Mouse (Mus musculus): ENCODE data around the gene Rbfox2. TPM values are rescaled to one million over a fixed set of nuclear protein-coding genes. Genes with fewer than 3 reads are reported as not detected.
A peak's percentile ranks its signal among the peaks of the same experiment; 100 is the strongest.

The Rbfox2 gene
- total RNA-seq, 2 experiments from 2014 or later = 219 to 240 TPM

GRCm38 (mm10) chr15:77331444-77331843, 24.6 kb upstream of the Rbfox2 start:
- DNase-seq = no peak

GRCm38 (mm10) chr15:77329681-77330180, 22.9 kb upstream of the Rbfox2 start:
- DNase-seq = no peak

- no peak for DNase-seq
Measured at GRCm38 (mm10) chr15:77326361-77326760, 19.6 kb upstream of the Rbfox2 start.

- no peak for DNase-seq
Measured at GRCm38 (mm10) chr15:77324426-77324825, 17.6 kb upstream of the Rbfox2 start.

- DNase-seq = no peak
Measured at GRCm38 (mm10) chr15:77323226-77323625, 16.4 kb upstream of the Rbfox2 start.

- no peak for DNase-seq
Measured at GRCm38 (mm10) chr15:77313701-77314100, 6.9 kb upstream of the Rbfox2 start.

GRCm38 (mm10) chr15:77312796-77313195, 6.0 kb upstream of the Rbfox2 start:
- DNase-seq = no peak

- DNase-seq = no peak
Measured at GRCm38 (mm10) chr15:77307767-77308495, 1.1 kb upstream of the Rbfox2 start.

GRCm38 (mm10) chr15:77305852-77306546, 805 bp downstream of the Rbfox2 start:
- DNase-seq = peak; percentile 35

- no peak for DNase-seq
Measured at GRCm38 (mm10) chr15:77304960-77305359, 1.8 kb downstream of the Rbfox2 start.

- no peak for DNase-seq
Measured at GRCm38 (mm10) chr15:77301122-77301521, 5.7 kb downstream of the Rbfox2 start.

GRCm38 (mm10) chr15:77298564-77298963, 8.2 kb downstream of the Rbfox2 start:
- DNase-seq = no peak

GRCm38 (mm10) chr15:77296635-77297034, 10.2 kb downstream of the Rbfox2 start:
- no peak for DNase-seq

- DNase-seq = no peak
Measured at GRCm38 (mm10) chr15:77293493-77293892, 13.3 kb downstream of the Rbfox2 start.

GRCm38 (mm10) chr15:77292381-77292780, 14.4 kb downstream of the Rbfox2 start:
- no peak for DNase-seq

GRCm38 (mm10) chr15:77291471-77291870, 15.3 kb downstream of the Rbfox2 start:
- no peak for DNase-seq

GRCm38 (mm10) chr15:77290352-77290751, 16.5 kb downstream of the Rbfox2 start:
- DNase-seq = no peak

GRCm38 (mm10) chr15:77280130-77280529, 26.7 kb downstream of the Rbfox2 start:
- no peak for DNase-seq

GRCm38 (mm10) chr15:77278825-77279224, 28.0 kb downstream of the Rbfox2 start:
- DNase-seq = peak; percentile 32

- DNase-seq = no peak
Measured at GRCm38 (mm10) chr15:77276838-77277725, 29.7 kb downstream of the Rbfox2 start.

GRCm38 (mm10) chr15:77276300-77276699, 30.5 kb downstream of the Rbfox2 start:
- DNase-seq = no peak

- no peak for DNase-seq
Measured at GRCm38 (mm10) chr15:77275572-77275971, 31.2 kb downstream of the Rbfox2 start.

- no peak for DNase-seq
Measured at GRCm38 (mm10) chr15:77273947-77274346, 32.9 kb downstream of the Rbfox2 start.

Data from gastrocnemius, postnatal 10 days (tissue).